In genomic region chr15:102246866-102247251, GRCm38 (mm10) we compare ENCODE assay signal across 8 mouse cellular contexts. TPM values are rescaled to one million over a fixed set of nuclear protein-coding genes. Genes with fewer than 3 reads are reported as not detected.
DNase-seq lines count a peak whose midpoint lies in the region; ATAC-seq and TF ChIP-seq lines count a peak whose summit lies in the region.

No protein-coding gene starts in this region.

- peak; percentile 81 for ATAC-seq in cerebellum, adult (ENCODE audit: insufficient number of reproducible peaks, low FRiP score, low TSS enrichment)
- peak; percentile 78 for ATAC-seq in forebrain, embryonic 15.5 days (replicated peaks)
- peak; percentile 21; the same call in 1 of the 2 replicates for ATAC-seq in neutrophil, adult 5-6 weeks (ENCODE audit: extremely low read depth, insufficient number of reproducible peaks, low FRiP score, poor library complexity, severe bottlenecking)

- DNase-seq in ES-E14 (ENCODE audit: low read depth, low spot score), result peak; percentile 97
- DNase-seq in heart, postnatal 25 days (ENCODE audit: low spot score), result peak; percentile 97
- DNase-seq in layer of hippocampus, adult 18-20 months (ENCODE audit: low spot score in 2 of 2), result peak; percentile 83 to 92
- DNase-seq in lung, adult 2 months, result peak; percentile 95
- peak; percentile 60 for DNase-seq in thymus, postnatal 0 days (ENCODE audit: low spot score)

- WGBS in forebrain, embryonic 15.5 days, result under 1% methylated on average over 28 of the region's 35 CpGs
- WGBS in lung, adult 2 months, result under 1% methylated on average over 25 of the region's 35 CpGs

- H3K9me3 ChIP-seq in ES-E14 (ENCODE audit: control insufficient read depth, insufficient read depth, low read depth, low read length), result no peaks in the 10 kb centered on the region
- no peaks in the 10 kb centered on the region for H3K9me3 ChIP-seq in forebrain, embryonic 15.5 days

- H3K4me2 ChIP-seq in forebrain, embryonic 15.5 days (replicated peaks), result peak overlapping the region; percentile 94

- in situ Hi-C loops in ES-E14 (cut with MboI; ENCODE audit: low sequenced_read_pairs in 2 of 2, unreplicated experiment in 2 of 2), result no loop called here

- intact Hi-C loops in heart, postnatal 25 days (cut with DNase I), result loop anchor here (1.0 kb wide), 1 partner anchor 32 kb away; the partner anchor contains the start of gene Mfsd5

- H3K4me3 ChIP-seq in ES-E14 (ENCODE audit: insufficient read depth in 1 of 2, low read depth in 1 of 2, low read length in 2 of 2, poor library complexity in 1 of 2, severe bottlenecking in 1 of 2), result peak overlapping the region; percentile 69 to 93
- peak overlapping the region; percentile 61 for H3K4me3 ChIP-seq in forebrain, embryonic 15.5 days
- peak overlapping the region; percentile 74 for H3K4me3 ChIP-seq in lung, adult 2 months (replicated peaks; ENCODE audit: extremely low read depth, low read depth, low read length)

- H3K4me1 ChIP-seq in ES-E14 (ENCODE audit: control insufficient read depth in 2 of 2, insufficient read depth in 2 of 2, low read length in 2 of 2, poor library complexity in 1 of 2), result peaks cover 14 to 24% of the 10 kb centered on the region in 2 experiments
- H3K4me1 ChIP-seq in forebrain, embryonic 15.5 days, result peaks cover 51% of the 10 kb centered on the region
- peaks cover 23% of the 10 kb centered on the region for H3K4me1 ChIP-seq in lung, adult 2 months (ENCODE audit: control insufficient read depth, insufficient read depth, low read length)

- H3K27ac ChIP-seq in ES-E14 (ENCODE audit: insufficient read depth, low read depth, low read length, poor library complexity, severe bottlenecking), result peak overlapping the region; percentile 98
- peak overlapping the region; percentile 91 for H3K27ac ChIP-seq in forebrain, embryonic 15.5 days (replicated peaks)

- peaks cover 27% of the 10 kb centered on the region for H3K27me3 ChIP-seq in forebrain, embryonic 15.5 days

- TF ChIP-seq CTCF in lung, adult 2 months (IDR thresholded peaks at IDR 0.05; ENCODE audit: insufficient read depth, low read length), result no peak

- H3K9ac ChIP-seq in ES-E14 (ENCODE audit: insufficient read depth, low read depth, low read length, poor library complexity, severe bottlenecking), result peak overlapping the region; percentile 62; the same call in 1 of the 2 replicates
- H3K9ac ChIP-seq in forebrain, embryonic 15.5 days (replicated peaks), result peak overlapping the region; percentile 53

- TF ChIP-seq POLR2A in lung, adult 2 months (IDR thresholded peaks at IDR 0.05; ENCODE audit: borderline replicate concordance, extremely low read depth, low read depth, low read length), result peak; percentile 96; the same call in 1 of the 2 replicates

- peaks cover under 1% of the 10 kb centered on the region; the same call in 1 of the 2 replicates for H3K36me3 ChIP-seq in ES-E14 (ENCODE audit: control insufficient read depth, insufficient read depth, low read length, poor library complexity, severe bottlenecking)
- H3K36me3 ChIP-seq in forebrain, embryonic 15.5 days, result no peaks in the 10 kb centered on the region

TF ChIP-seq in ES-E14, 5 proteins besides CTCF, POLR2A, EP300 and RAD21:
- TF ChIP-seq MAFK (IDR thresholded peaks at IDR 0.05; ENCODE audit: insufficient read depth, low read depth, low read length) (no peak), ZNF384 (IDR thresholded peaks at IDR 0.05; ENCODE audit: low read depth, low read length) (no peak), ZC3H11A (IDR thresholded peaks at IDR 0.05; ENCODE audit: borderline replicate concordance, low read depth, low read length) (no peak), CHD2 (IDR thresholded peaks at IDR 0.05; ENCODE audit: low read depth, low read length) (no peak), HCFC1 (IDR thresholded peaks at IDR 0.05; ENCODE audit: borderline replicate concordance, insufficient read depth, low read length) (no peak; the same call in 1 of the 2 replicates)

RNA-seq across cellular contexts. Expression of gene Rarg, which starts 10.5 kb away (rescaled TPM):
- total RNA-seq in ES-E14 (2012; rRNA removed), result 101 and 115 TPM in 2 replicates
- 5.9 and 6.2 TPM in 2 replicates for polyA plus RNA-seq in forebrain, embryonic 15.5 days (2015; fragmentation: Nextera tagmentation; extraction: Ambion mirVana)
- 10 to 100 TPM; 17.0 to 20.8 TPM for total RNA-seq in heart, postnatal 25 days (2021)
- total RNA-seq in layer of hippocampus, adult 18-20 months (2021), result 10 to 100 TPM; 11.3 to 13.7 TPM
- polyA plus RNA-seq in lung, adult 2 months (2012; rRNA removed), result 75.1 and 93.9 TPM in 2 replicates
- 28.2 and 38.3 TPM in 2 replicates for total RNA-seq in neutrophil, adult 5-6 weeks (2017)
- polyA plus RNA-seq in thymus, postnatal 0 days (2015; fragmentation: Nextera tagmentation; extraction: Ambion mirVana), result 6.0 and 7.4 TPM in 2 replicates

RNA-seq across cellular contexts. Expression of gene Itgb7, which starts 15.1 kb away (rescaled TPM):
- total RNA-seq in ES-E14 (2012; rRNA removed), result 34.0 and 93.0 TPM in 2 replicates
- polyA plus RNA-seq in forebrain, embryonic 15.5 days (2015; fragmentation: Nextera tagmentation; extraction: Ambion mirVana), result 0.33 and 0.99 TPM in 2 replicates
- total RNA-seq in heart, postnatal 25 days (2021), result 1 to 10 TPM; 1.3 TPM
- total RNA-seq in layer of hippocampus, adult 18-20 months (2021), result 1 to 10 TPM in 1 of 2 experiments, under 1 TPM in 1; 0.76 to 1.9 TPM
- 22.0 and 32.4 TPM in 2 replicates for polyA plus RNA-seq in lung, adult 2 months (2012; rRNA removed)
- total RNA-seq in neutrophil, adult 5-6 weeks (2017), result 338 and 351 TPM in 2 replicates
- polyA plus RNA-seq in thymus, postnatal 0 days (2015; fragmentation: Nextera tagmentation; extraction: Ambion mirVana), result 65.6 and 68.7 TPM in 2 replicates

RNA-seq across cellular contexts. Expression of gene Gm9918, which starts 23.5 kb away (rescaled TPM):
- 0.45 and 1.0 TPM in 2 replicates for total RNA-seq in ES-E14 (2012; rRNA removed)
- not detected in 2 replicates for polyA plus RNA-seq in forebrain, embryonic 15.5 days (2015; fragmentation: Nextera tagmentation; extraction: Ambion mirVana)
- total RNA-seq in heart, postnatal 25 days (2021), result not detected
- total RNA-seq in layer of hippocampus, adult 18-20 months (2021), result not detected
- 0.31 and 0.60 TPM in 2 replicates for polyA plus RNA-seq in lung, adult 2 months (2012; rRNA removed)
- total RNA-seq in neutrophil, adult 5-6 weeks (2017), result 0.49 TPM in 1 of 2 replicates, not detected in the other
- polyA plus RNA-seq in thymus, postnatal 0 days (2015; fragmentation: Nextera tagmentation; extraction: Ambion mirVana), result 0.17 and 0.26 TPM in 2 replicates

RNA-seq across cellular contexts. Expression of gene Mfsd5, which starts 32.4 kb away (rescaled TPM):
- total RNA-seq in ES-E14 (2012; rRNA removed), result 89.9 and 95.7 TPM in 2 replicates
- polyA plus RNA-seq in forebrain, embryonic 15.5 days (2015; fragmentation: Nextera tagmentation; extraction: Ambion mirVana), result 50.1 and 51.5 TPM in 2 replicates
- 10 to 100 TPM; 15.5 to 18.5 TPM for total RNA-seq in heart, postnatal 25 days (2021)
- total RNA-seq in layer of hippocampus, adult 18-20 months (2021), result 10 to 100 TPM; 34.6 to 38.9 TPM
- 95.4 and 97.1 TPM in 2 replicates for polyA plus RNA-seq in lung, adult 2 months (2012; rRNA removed)
- 21.6 and 22.6 TPM in 2 replicates for total RNA-seq in neutrophil, adult 5-6 weeks (2017)
- 53.5 and 55.1 TPM in 2 replicates for polyA plus RNA-seq in thymus, postnatal 0 days (2015; fragmentation: Nextera tagmentation; extraction: Ambion mirVana)

RNA-seq across cellular contexts. Expression of gene Csad, which starts 42.3 kb away (rescaled TPM):
- total RNA-seq in ES-E14 (2012; rRNA removed), result 47.3 and 51.9 TPM in 2 replicates
- 44.2 and 45.1 TPM in 2 replicates for polyA plus RNA-seq in forebrain, embryonic 15.5 days (2015; fragmentation: Nextera tagmentation; extraction: Ambion mirVana)
- 10 to 100 TPM; 15.7 to 16.3 TPM for total RNA-seq in heart, postnatal 25 days (2021)
- 10 to 100 TPM; 33.3 to 37.4 TPM for total RNA-seq in layer of hippocampus, adult 18-20 months (2021)
- polyA plus RNA-seq in lung, adult 2 months (2012; rRNA removed), result 92.8 and 106 TPM in 2 replicates
- 47.6 and 56.0 TPM in 2 replicates for total RNA-seq in neutrophil, adult 5-6 weeks (2017)
- polyA plus RNA-seq in thymus, postnatal 0 days (2015; fragmentation: Nextera tagmentation; extraction: Ambion mirVana), result 32.2 and 33.7 TPM in 2 replicates

Comparison
In these comparisons a context has a peak if more than half of its experiments do, and no peak if none do; other contexts are left out.
1. Peak in every context shown above with its lines: DNase-seq, ATAC-seq, H3K4me3 ChIP-seq and H3K27ac ChIP-seq.
2. ATAC-seq: peak in every context shown above with its lines; median percentile 81 in cerebellum, adult; 78 in forebrain, embryonic 15.5 days; 21 in neutrophil, adult 5-6 weeks.
3. RNA of gene Itgb7, which starts 15.1 kb away (total RNA-seq): 338 to 351 TPM in neutrophil, adult 5-6 weeks and 34.0 to 93.0 TPM in ES-E14; 0.76 to 1.9 TPM in layer of hippocampus, adult 18-20 months and 1.3 TPM in heart, postnatal 25 days; every median in the first group is over 10 times any median in the second.